Mouse (Mus musculus): ENCODE results near the gene Eif4h. TPM values are rescaled to one million over a fixed set of nuclear protein-coding genes. Genes with fewer than 3 reads are reported as not detected.

Gene Eif4h
- polyA plus RNA-seq, 1 experiment: 313 TPM

DNA sequence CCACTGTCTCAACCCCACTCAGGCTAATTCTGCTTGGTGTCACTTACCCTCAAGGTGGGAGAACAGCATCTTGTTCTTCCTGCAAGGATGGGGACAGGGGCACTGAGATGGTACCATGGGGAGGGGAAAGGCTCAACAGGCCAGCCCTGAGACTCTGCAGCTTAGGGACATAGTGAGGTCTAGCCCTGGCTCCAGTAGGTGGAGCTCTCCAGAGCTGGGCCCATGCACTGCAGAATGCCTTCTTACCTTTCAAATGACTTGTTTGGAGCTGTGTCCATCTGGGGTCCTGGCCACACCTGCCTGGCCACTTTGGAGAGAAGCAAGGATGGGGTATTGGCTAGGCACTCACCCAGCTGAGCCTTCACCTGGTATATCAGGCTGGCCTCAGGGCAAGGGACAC, 33.0 kb downstream of the Eif4h start:
- no peak for DNase-seq (ENCODE audit: low read depth)
- no peak for TF ChIP-seq POLR2A (IDR thresholded peaks at IDR 0.05; ENCODE audit: borderline replicate concordance, extremely low read depth, insufficient read depth, insufficient read length, poor library complexity, severe bottlenecking)
- no peak for TF ChIP-seq CTCF (IDR thresholded peaks at IDR 0.05; ENCODE audit: borderline replicate concordance, extremely low read depth, insufficient read depth, insufficient read length)

DNA sequence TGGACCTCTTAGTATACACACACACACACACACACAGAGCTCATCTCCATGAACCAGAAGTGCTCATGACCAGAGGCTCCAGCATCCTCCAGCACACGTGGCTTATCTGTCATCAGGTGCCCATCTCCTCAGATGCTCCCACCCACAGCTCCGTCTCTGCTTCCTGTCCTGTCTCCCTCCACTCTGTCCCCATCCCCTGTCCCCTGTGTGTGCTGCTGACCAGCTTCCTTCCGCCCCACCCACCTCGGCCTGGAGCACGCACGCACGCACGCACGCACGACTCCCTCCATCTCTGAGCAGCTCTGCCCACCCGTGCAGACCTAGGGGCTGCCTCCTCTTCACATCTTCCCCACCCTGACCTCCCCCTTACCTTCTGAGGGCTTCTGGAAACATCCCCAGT, 34.9 kb downstream of the Eif4h start:
- TF ChIP-seq CTCF (IDR thresholded peaks at IDR 0.05; ENCODE audit: borderline replicate concordance, extremely low read depth, insufficient read depth, insufficient read length): no peak
- TF ChIP-seq POLR2A (IDR thresholded peaks at IDR 0.05; ENCODE audit: borderline replicate concordance, extremely low read depth, insufficient read depth, insufficient read length, poor library complexity, severe bottlenecking): no peak
- no peak for DNase-seq (ENCODE audit: low read depth)

- TF ChIP-seq CTCF (IDR thresholded peaks at IDR 0.05; ENCODE audit: borderline replicate concordance, extremely low read depth, insufficient read depth, insufficient read length) (no peak), POLR2A (IDR thresholded peaks at IDR 0.05; ENCODE audit: borderline replicate concordance, extremely low read depth, insufficient read depth, insufficient read length, poor library complexity, severe bottlenecking) (no peak)
- peak; percentile 47 for DNase-seq (ENCODE audit: low read depth)
These were observed 41.6 kb downstream of the Eif4h start for GRCm38 (mm10) chr5:134597711-134598110.

DNA sequence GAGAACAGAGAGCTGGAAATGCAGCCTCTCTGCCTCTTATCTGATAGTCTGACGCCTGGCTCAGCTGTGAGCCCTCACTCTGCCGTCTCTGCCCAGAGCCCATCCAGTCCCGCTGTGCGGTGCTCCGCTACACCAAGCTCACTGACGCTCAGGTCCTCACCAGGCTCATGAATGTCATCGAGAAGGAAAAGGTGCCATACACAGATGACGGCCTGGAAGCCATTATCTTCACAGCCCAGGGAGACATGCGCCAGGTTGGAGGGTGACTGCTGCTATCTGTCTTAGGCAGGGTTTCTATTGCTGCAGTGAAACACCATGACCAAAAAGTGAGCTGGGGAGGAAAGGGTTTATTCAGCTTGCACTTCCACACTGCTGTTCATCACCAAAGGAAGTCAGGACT, 46.2 kb downstream of the Eif4h start:
- DNase-seq (ENCODE audit: low read depth): no peak
- no peak for TF ChIP-seq CTCF (IDR thresholded peaks at IDR 0.05; ENCODE audit: borderline replicate concordance, extremely low read depth, insufficient read depth, insufficient read length)
- TF ChIP-seq POLR2A (IDR thresholded peaks at IDR 0.05; ENCODE audit: borderline replicate concordance, extremely low read depth, insufficient read depth, insufficient read length, poor library complexity, severe bottlenecking): no peak

DNA sequence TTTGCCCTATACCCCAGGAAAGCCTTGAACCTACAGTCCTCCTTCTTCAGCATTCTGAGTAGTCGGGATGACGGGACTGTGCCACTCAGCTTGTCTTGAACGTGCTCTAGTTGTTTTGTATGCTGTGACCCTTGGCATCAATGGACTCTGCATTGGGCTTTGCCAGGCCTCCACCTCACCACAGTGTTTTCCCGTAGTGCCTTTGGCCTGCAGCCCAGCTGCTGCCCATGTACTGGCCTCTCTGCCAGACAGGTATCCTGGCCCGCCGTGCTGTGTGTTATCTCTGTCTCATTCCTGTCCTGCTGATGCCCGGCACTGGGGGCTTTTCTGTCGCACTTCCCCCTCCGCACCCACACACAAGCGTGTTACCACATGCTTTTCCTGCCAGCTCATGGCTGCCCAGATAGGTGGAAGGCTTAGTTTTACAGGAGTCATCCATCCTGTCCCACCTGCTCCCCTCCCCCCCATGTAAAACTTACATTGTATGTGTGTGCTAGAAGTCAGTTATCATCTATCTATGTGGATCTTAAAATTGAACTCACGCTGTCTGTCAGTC, 47.2 kb downstream of the Eif4h start:
- TF ChIP-seq CTCF (IDR thresholded peaks at IDR 0.05; ENCODE audit: borderline replicate concordance, extremely low read depth, insufficient read depth, insufficient read length) (no peak), POLR2A (IDR thresholded peaks at IDR 0.05; ENCODE audit: borderline replicate concordance, extremely low read depth, insufficient read depth, insufficient read length, poor library complexity, severe bottlenecking) (no peak)
- no peak for DNase-seq (ENCODE audit: low read depth)

GRCm38 (mm10) chr5:134589900-134590299, 49.4 kb downstream of the Eif4h start:
- no peak for TF ChIP-seq CTCF (IDR thresholded peaks at IDR 0.05; ENCODE audit: borderline replicate concordance, extremely low read depth, insufficient read depth, insufficient read length)
- TF ChIP-seq POLR2A (IDR thresholded peaks at IDR 0.05; ENCODE audit: borderline replicate concordance, extremely low read depth, insufficient read depth, insufficient read length, poor library complexity, severe bottlenecking): no peak
- no peak for DNase-seq (ENCODE audit: low read depth)

- TF ChIP-seq POLR2A (IDR thresholded peaks at IDR 0.05; ENCODE audit: borderline replicate concordance, extremely low read depth, insufficient read depth, insufficient read length, poor library complexity, severe bottlenecking) (no peak), CTCF (IDR thresholded peaks at IDR 0.05; ENCODE audit: borderline replicate concordance, extremely low read depth, insufficient read depth, insufficient read length) (no peak)
These were observed 54.5 kb downstream of the Eif4h start for GRCm38 (mm10) chr5:134584798-134585197.

GRCm38 (mm10) chr5:134583884-134584213, 55.4 kb downstream of the Eif4h start:
- DNase-seq (ENCODE audit: low read depth): no peak

More at GRCm38 (mm10) chr5:134584798-134585197, 54.5 kb downstream of the Eif4h start:
- no peak for DNase-seq (ENCODE audit: low read depth)

GRCm38 (mm10) chr5:134583006-134583883, 56.0 kb downstream of the Eif4h start:
- TF ChIP-seq POLR2A (IDR thresholded peaks at IDR 0.05; ENCODE audit: borderline replicate concordance, extremely low read depth, insufficient read depth, insufficient read length, poor library complexity, severe bottlenecking) (no peak), CTCF (IDR thresholded peaks at IDR 0.05; ENCODE audit: borderline replicate concordance, extremely low read depth, insufficient read depth, insufficient read length) (no peak)
- DNase-seq (ENCODE audit: low read depth): no peak

More at GRCm38 (mm10) chr5:134583884-134584213, 55.4 kb downstream of the Eif4h start:
- TF ChIP-seq POLR2A (IDR thresholded peaks at IDR 0.05; ENCODE audit: borderline replicate concordance, extremely low read depth, insufficient read depth, insufficient read length, poor library complexity, severe bottlenecking) (no peak), CTCF (IDR thresholded peaks at IDR 0.05; ENCODE audit: borderline replicate concordance, extremely low read depth, insufficient read depth, insufficient read length) (no peak)

- TF ChIP-seq POLR2A (IDR thresholded peaks at IDR 0.05; ENCODE audit: borderline replicate concordance, extremely low read depth, insufficient read depth, insufficient read length, poor library complexity, severe bottlenecking) (peak; percentile 53; the same call in 1 of the 2 replicates), CTCF (IDR thresholded peaks at IDR 0.05; ENCODE audit: borderline replicate concordance, extremely low read depth, insufficient read depth, insufficient read length) (peak; percentile 87)
- peak; percentile 98 for DNase-seq (ENCODE audit: low read depth)
These were observed 56.9 kb downstream of the Eif4h start for GRCm38 (mm10) chr5:134582221-134582907.

DNA sequence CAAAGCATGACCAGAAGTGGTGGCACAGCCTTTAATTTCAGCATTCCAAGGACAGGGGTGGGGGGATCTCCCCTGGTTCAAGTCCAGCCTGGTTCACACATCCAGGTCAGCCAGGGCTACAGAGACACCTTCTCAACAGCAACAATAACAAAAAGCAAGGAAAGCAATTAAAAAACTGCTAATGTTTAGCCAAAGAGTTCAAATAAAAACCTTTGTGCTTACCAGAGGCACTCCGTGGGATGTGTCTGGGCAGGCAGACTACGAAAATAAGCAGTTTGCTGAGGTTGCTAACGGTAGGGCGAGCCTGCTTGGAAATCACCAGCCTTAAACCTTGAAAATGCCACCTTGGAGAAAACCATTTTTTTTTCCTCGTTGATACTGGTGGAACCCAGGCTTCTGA, 58.1 kb downstream of the Eif4h start, which contains the start of gene Rfc2:
Gene Rfc2 (plus strand): TSS at position 221 of the 400 bp plus-strand sequence.
- no peak for TF ChIP-seq POLR2A (IDR thresholded peaks at IDR 0.05; ENCODE audit: borderline replicate concordance, extremely low read depth, insufficient read depth, insufficient read length, poor library complexity, severe bottlenecking)
- no peak for TF ChIP-seq CTCF (IDR thresholded peaks at IDR 0.05; ENCODE audit: borderline replicate concordance, extremely low read depth, insufficient read depth, insufficient read length)
- DNase-seq (ENCODE audit: low read depth): no peak
